Comparison of ENCODE assay signal across 11 mouse cellular contexts in the genomic region with DNA sequence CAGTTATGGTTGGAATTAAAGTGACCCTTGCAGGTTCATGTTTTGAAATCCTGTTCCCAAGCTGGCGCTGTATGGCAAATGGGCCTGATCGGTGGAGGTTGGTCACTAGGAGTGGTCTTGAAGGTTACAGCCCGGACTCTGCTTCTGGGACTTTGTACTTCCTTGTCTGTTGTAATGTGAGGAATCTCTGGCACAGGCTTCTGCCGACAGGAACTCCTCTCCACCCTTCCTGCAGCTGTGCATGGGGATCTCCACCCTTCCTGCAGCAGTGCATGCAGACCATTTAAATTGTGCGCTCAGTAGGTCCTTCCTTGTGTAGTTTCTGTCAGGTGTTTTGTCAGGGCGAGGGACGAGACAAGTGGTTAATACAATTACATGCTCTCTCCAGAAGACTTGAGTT. TPM values are rescaled to one million over a fixed set of nuclear protein-coding genes. Genes with fewer than 3 reads are reported as not detected.
DNase-seq lines count a peak whose midpoint lies in the region; ATAC-seq and TF ChIP-seq lines count a peak whose summit lies in the region.
"Had no signal": no experiment of that assay in that cellular context is flagged by ENCODE, and none has a peak within 500 bp of the region (broad histone marks: within the 10 kb centered on the region; RNA-seq: fewer than 3 reads in every experiment).

No protein-coding gene starts in this region.

- no peak for TF ChIP-seq CTCF in E14TG2a.4 (conservative IDR thresholded peaks at IDR 0.05; ENCODE audit: low read length)
- TF ChIP-seq CTCF in lung, adult 2 months (IDR thresholded peaks at IDR 0.05; ENCODE audit: insufficient read depth, low read length), result no peak

- intact Hi-C loops in heart, postnatal 14 days (cut with DNase I), result loop anchor here (2.0 kb wide), 1 partner anchor 14 kb away; no protein-coding TSS in a partner anchor

- peaks cover 57% of the 10 kb centered on the region for H3K4me1 ChIP-seq in E14TG2a.4 (replicated peaks; ENCODE audit: low read depth, low read length)
- H3K4me1 ChIP-seq in lung, adult 2 months (ENCODE audit: control insufficient read depth, insufficient read depth, low read length), result peaks cover 16% of the 10 kb centered on the region
- H3K4me1 ChIP-seq: embryonic facial prominence, embryonic 12.5 days; hindbrain, embryonic 13.5 days had no signal

- 33% methylated on average over 7 of the region's 7 CpGs for WGBS in lung, adult 2 months

- H3K27me3 ChIP-seq in E14TG2a.4 (ENCODE audit: insufficient read depth, low read length), result no peaks in the 10 kb centered on the region
- H3K27me3 ChIP-seq: embryonic facial prominence, embryonic 12.5 days; hindbrain, embryonic 13.5 days had no signal

- peak; percentile 20 for DNase-seq in adrenal gland, postnatal 10 days
- DNase-seq in heart, postnatal 14 days, result peak; percentile 48 to 55
- peak; percentile 31 for DNase-seq in lung, adult 2 months
- DNase-seq in urinary bladder, adult 18-20 months (ENCODE audit: low spot score in 2 of 2), result no peak
- DNase-seq in cerebellum, adult 9-10 months, result no peak
- DNase-seq in right cerebral cortex, adult 2 months (ENCODE audit: low spot score in 2 of 2), result no peak
- DNase-seq: thymus, postnatal 4 days had no signal

- peak overlapping the region; percentile 39; the same call in 1 of the 2 replicates for H3K4me3 ChIP-seq in E14TG2a.4 (replicated peaks; ENCODE audit: low read length)
- no peak overlapping the region for H3K4me3 ChIP-seq in lung, adult 2 months (replicated peaks; ENCODE audit: extremely low read depth, low read depth, low read length)
- H3K4me3 ChIP-seq: embryonic facial prominence, embryonic 12.5 days; hindbrain, embryonic 13.5 days had no signal

- H3K36me3 ChIP-seq in E14TG2a.4 (ENCODE audit: insufficient read depth, low read length), result no peaks in the 10 kb centered on the region; the same call in 1 of the 2 replicates
- H3K36me3 ChIP-seq: embryonic facial prominence, embryonic 12.5 days; hindbrain, embryonic 13.5 days had no signal

- H3K9me3 ChIP-seq in E14TG2a.4 (ENCODE audit: low read length), result no peaks in the 10 kb centered on the region
- H3K9me3 ChIP-seq: embryonic facial prominence, embryonic 12.5 days; hindbrain, embryonic 13.5 days had no signal

- TF ChIP-seq POLR2A in lung, adult 2 months (IDR thresholded peaks at IDR 0.05; ENCODE audit: borderline replicate concordance, extremely low read depth, low read depth, low read length), result no peak

- ATAC-seq in granulocyte monocyte progenitor cell, adult 5-6 weeks (replicated peaks; ENCODE audit: poor library complexity, severe bottlenecking), result no peak

RNA-seq across cellular contexts. Expression of gene Fbxw7, which starts 37.8 kb away (rescaled TPM):
- 10 to 100 TPM; 14.2 to 16.8 TPM for total RNA-seq in adrenal gland, postnatal 10 days (2021)
- 10 to 100 TPM; 45.8 to 51.6 TPM for total RNA-seq in heart, postnatal 14 days (2021)
- polyA plus RNA-seq in lung, adult 2 months (2012; rRNA removed), result 3.9 and 6.7 TPM in 2 replicates
- 3.6 and 7.2 TPM in 2 replicates for total RNA-seq in granulocyte monocyte progenitor cell, adult 5-6 weeks (2014; fragmentation: Nextera tagmentation)
- total RNA-seq in granulocyte monocyte progenitor cell, adult 5-6 weeks (2017), result 13.3 and 14.8 TPM in 2 replicates

Comparison
In these comparisons a context has a peak if more than half of its experiments do, and no peak if none do; other contexts are left out.
1. DNase-seq: peak in adrenal gland, postnatal 10 days (single experiment), heart, postnatal 14 days (2 of 2) and lung, adult 2 months (single experiment); none in urinary bladder, adult 18-20 months (0 of 2), cerebellum, adult 9-10 months (single experiment) and right cerebral cortex, adult 2 months (0 of 2).